Mouse (Mus musculus): Measurements from ENCODE around the gene Nhlrc2.

Gene Nhlrc2

GRCm38 (mm10) chr19:56563469-56563868, 15.4 kb downstream of the Nhlrc2 start:
- no peak for DNase-seq (ENCODE audit: low spot score in 2 of 2)

- DNase-seq (ENCODE audit: low spot score in 2 of 2) = no peak
These were observed 17.3 kb downstream of the Nhlrc2 start for GRCm38 (mm10) chr19:56565358-56565757.

GRCm38 (mm10) chr19:56566041-56566440, 18.0 kb downstream of the Nhlrc2 start:
- DNase-seq (ENCODE audit: low spot score in 2 of 2) = peak in 1 of 2 experiments; percentile 25

GRCm38 (mm10) chr19:56566940-56567339, 18.9 kb downstream of the Nhlrc2 start:
- DNase-seq (ENCODE audit: low spot score in 2 of 2) = no peak

GRCm38 (mm10) chr19:56570781-56571180, 22.7 kb downstream of the Nhlrc2 start:
- DNase-seq (ENCODE audit: low spot score in 2 of 2) = no peak

- no peak for DNase-seq (ENCODE audit: low spot score in 2 of 2)
These were observed 23.2 kb downstream of the Nhlrc2 start for GRCm38 (mm10) chr19:56571234-56571633.

- no peak for DNase-seq (ENCODE audit: low spot score in 2 of 2)
These were observed 23.9 kb downstream of the Nhlrc2 start for GRCm38 (mm10) chr19:56571913-56572312.

- DNase-seq (ENCODE audit: low spot score in 2 of 2) = no peak
These were observed 25.1 kb downstream of the Nhlrc2 start for GRCm38 (mm10) chr19:56573184-56573583.

- DNase-seq (ENCODE audit: low spot score in 2 of 2) = no peak
These were observed 29.7 kb downstream of the Nhlrc2 start for GRCm38 (mm10) chr19:56577801-56578200.

- no peak for DNase-seq (ENCODE audit: low spot score in 2 of 2)
These were observed 33.9 kb downstream of the Nhlrc2 start for GRCm38 (mm10) chr19:56581981-56582380.

- DNase-seq (ENCODE audit: low spot score in 2 of 2) = no peak
These were observed 35.7 kb downstream of the Nhlrc2 start for GRCm38 (mm10) chr19:56583785-56584184.

- DNase-seq (ENCODE audit: low spot score in 2 of 2) = no peak
These were observed 36.2 kb downstream of the Nhlrc2 start for GRCm38 (mm10) chr19:56584288-56584687.

- no peak for DNase-seq (ENCODE audit: low spot score in 2 of 2)
These were observed 38.3 kb downstream of the Nhlrc2 start for GRCm38 (mm10) chr19:56586320-56586719.

- peak in 1 of 2 experiments; percentile 49 for DNase-seq (ENCODE audit: low spot score in 2 of 2)
These were observed 40.2 kb downstream of the Nhlrc2 start for GRCm38 (mm10) chr19:56588205-56588626.

- DNase-seq (ENCODE audit: low spot score in 2 of 2) = no peak
These were observed 40.9 kb downstream of the Nhlrc2 start for GRCm38 (mm10) chr19:56589008-56589407.

- DNase-seq (ENCODE audit: low spot score in 2 of 2) = no peak
These were observed 41.4 kb downstream of the Nhlrc2 start for GRCm38 (mm10) chr19:56589455-56589854.

- no peak for DNase-seq (ENCODE audit: low spot score in 2 of 2)
These were observed 42.2 kb downstream of the Nhlrc2 start for GRCm38 (mm10) chr19:56590250-56590649.

- no peak for DNase-seq (ENCODE audit: low spot score in 2 of 2)
These were observed 44.4 kb downstream of the Nhlrc2 start for GRCm38 (mm10) chr19:56592472-56592871.

GRCm38 (mm10) chr19:56599996-56600395, 51.9 kb downstream of the Nhlrc2 start:
- DNase-seq (ENCODE audit: low spot score in 2 of 2) = no peak

GRCm38 (mm10) chr19:56600797-56601196, 52.7 kb downstream of the Nhlrc2 start:
- no peak for DNase-seq (ENCODE audit: low spot score in 2 of 2)

GRCm38 (mm10) chr19:56601901-56602347, 53.9 kb downstream of the Nhlrc2 start:
- no peak for DNase-seq (ENCODE audit: low spot score in 2 of 2)

- DNase-seq (ENCODE audit: low spot score in 2 of 2) = no peak
These were observed 60.9 kb downstream of the Nhlrc2 start for GRCm38 (mm10) chr19:56608946-56609345.

GRCm38 (mm10) chr19:56614131-56614530, 66.1 kb downstream of the Nhlrc2 start:
- no peak for DNase-seq (ENCODE audit: low spot score in 2 of 2)

GRCm38 (mm10) chr19:56618845-56619244, 70.8 kb downstream of the Nhlrc2 start:
- DNase-seq (ENCODE audit: low spot score in 2 of 2) = no peak
